Mouse (Mus musculus) olfactory bulb, adult 2 months (tissue): ENCODE results near the gene Asb16.

Experiments used
- CTCF ChIP-seq: fragments of 200-500 bp; IDR thresholded peaks from 2 replicates; pipeline ENCODE4 v1.5.1; 2012; ENCODE audit warnings: low read depth, mild to moderate bottlenecking, low read length, moderate library complexity; ENCODE audit not compliant: insufficient read depth
- POLR2A ChIP-seq: fragments of 200-500 bp; IDR thresholded peaks from 2 replicates; pipeline ENCODE4 v1.6.1; 2012; ENCODE audit warnings: mild to moderate bottlenecking, low read depth, low read length, moderate library complexity; ENCODE audit not compliant: insufficient read depth

DNA sequence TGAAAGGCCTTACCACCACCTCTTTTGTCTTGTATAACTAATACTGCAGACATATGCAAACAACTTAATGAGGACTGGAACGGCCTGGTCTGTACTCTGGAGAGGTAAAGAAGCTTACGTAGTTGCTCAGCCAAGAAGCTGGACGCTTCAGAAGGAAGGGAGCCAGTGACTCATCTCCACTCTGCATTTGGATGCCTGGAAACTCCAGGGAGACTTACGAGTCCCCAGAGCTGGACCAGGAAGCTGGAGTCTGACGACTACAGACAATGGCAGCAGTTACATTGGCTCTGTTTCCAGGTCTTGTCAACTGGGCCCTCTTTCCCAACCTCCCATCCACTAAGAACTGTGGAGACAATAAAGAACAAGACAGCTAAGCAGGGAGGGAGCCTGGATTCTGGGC lies 58.7 kb downstream of the Asb16 start:
- TF ChIP-seq CTCF (no peak), POLR2A (no peak)
